Mouse (Mus musculus): Measurements from ENCODE around the gene Shroom4.

DNA sequence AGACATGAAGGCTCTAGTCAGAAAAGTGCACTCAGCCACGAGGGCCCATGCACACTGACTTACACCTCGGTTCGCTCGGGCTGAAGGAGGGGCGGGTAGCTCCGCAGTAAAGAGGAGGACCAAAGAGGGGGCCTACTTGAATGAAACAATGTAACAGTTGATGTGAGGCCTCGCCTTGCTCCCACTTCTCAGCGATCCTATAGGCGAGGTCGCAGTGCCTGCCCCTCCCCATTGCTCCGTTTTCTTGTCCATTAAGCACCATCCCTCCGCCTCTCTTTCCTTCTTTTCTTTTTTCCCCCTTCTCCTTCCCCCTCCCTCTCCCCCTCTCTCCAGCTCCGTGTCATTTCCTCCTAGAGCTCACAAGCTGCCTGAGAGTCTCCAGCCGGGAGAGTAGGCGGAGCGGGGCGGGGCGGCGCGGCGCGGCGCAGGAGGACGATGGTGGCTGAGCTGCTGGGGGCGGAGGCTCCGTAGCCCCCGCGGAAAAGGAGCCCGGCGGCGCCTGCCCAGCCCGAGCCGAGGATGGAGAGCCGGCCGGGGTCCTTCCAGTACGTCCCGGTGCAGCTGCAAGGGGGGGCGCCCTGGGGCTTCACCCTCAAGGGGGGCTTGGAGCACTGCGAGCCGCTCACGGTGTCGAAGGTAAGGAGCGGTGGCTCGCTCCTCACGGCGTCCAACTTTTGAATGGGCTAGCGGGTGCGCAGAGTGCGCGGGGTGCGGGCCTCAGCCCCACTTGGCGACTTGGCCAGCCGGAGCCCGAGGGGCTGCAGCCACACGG lies at the start of gene Shroom4:
- TF ChIP-seq POLR2A (IDR thresholded peaks at IDR 0.05; ENCODE audit: borderline replicate concordance, control insufficient read depth, low read depth, low read length) (no peak), CTCF (IDR thresholded peaks at IDR 0.05; ENCODE audit: control insufficient read depth, insufficient read depth, low read length) (no peak)

All from bone marrow, adult 2 months (tissue).